Mouse (Mus musculus) ES-E14 (cell line): Measurements from ENCODE around the gene Arhgap40. TPM values are rescaled to one million over a fixed set of nuclear protein-coding genes. Genes with fewer than 3 reads are reported as not detected.

Source experiments
- DNase-seq: peaks from one replicate; pipeline ENCODE4 v3.0.0-alpha.2; 2013; ENCODE audit warnings: low read depth, low spot score
- H3K27ac ChIP-seq: 2 replicates; pipeline ENCODE4 v1.5.1; 2012; ENCODE audit warnings: low read depth, mild to moderate bottlenecking, low read length, moderate library complexity, mixed read lengths; ENCODE audit not compliant: poor library complexity, insufficient read depth, severe bottlenecking
- H3K36me3 ChIP-seq: 2 replicates; pipeline ENCODE4 v1.6.1; 2012; ENCODE audit warnings: mild to moderate bottlenecking, low read length, moderate library complexity, mixed read lengths; ENCODE audit not compliant: control insufficient read depth, poor library complexity, insufficient read depth, severe bottlenecking
- H3K4me1 ChIP-seq, 2 experiments: fragments of 150-350 bp in 1 of 2; sonication (generic) in 1 of 2; 2 replicates each; pipeline ENCODE4 v1.6.1; 2012; ENCODE audit warnings: low read length in 2 of 2, mild to moderate bottlenecking in 1 of 2, mixed read lengths in 1 of 2; ENCODE audit not compliant: control insufficient read depth in 2 of 2, insufficient read depth in 2 of 2, poor library complexity in 1 of 2
- H3K4me3 ChIP-seq, 2 experiments: fragments of 150-350 bp in 1 of 2; sonication (generic) in 1 of 2; 2 replicates each; pipeline ENCODE4 v1.5.1; 2012; ENCODE audit warnings: low read length in 2 of 2, low read depth in 1 of 2, mild to moderate bottlenecking in 1 of 2, mixed read lengths in 1 of 2; ENCODE audit not compliant: insufficient read depth in 1 of 2, poor library complexity in 1 of 2, severe bottlenecking in 1 of 2
- H3K9ac ChIP-seq: 2 replicates; pipeline ENCODE4 v1.6.1; 2012; ENCODE audit warnings: low read depth, mild to moderate bottlenecking, low read length, mixed read lengths; ENCODE audit not compliant: poor library complexity, insufficient read depth, severe bottlenecking
- H3K9me3 ChIP-seq: fragments of 150-350 bp; sonication (generic); 2 replicates; pipeline ENCODE4 v1.6.1; 2012; ENCODE audit warnings: low read depth, mild to moderate bottlenecking, low read length; ENCODE audit not compliant: control insufficient read depth, insufficient read depth
- CHD2 ChIP-seq: IDR thresholded peaks from 2 replicates; pipeline ENCODE4 v1.6.1; 2014; ENCODE audit warnings: mild to moderate bottlenecking, low read depth, low read length, inconsistent platforms
- HCFC1 ChIP-seq: IDR thresholded peaks from 2 replicates; pipeline ENCODE4 v1.6.1; 2012; ENCODE audit warnings: low read length, inconsistent platforms, borderline replicate concordance; ENCODE audit not compliant: insufficient read depth
- MAFK ChIP-seq: IDR thresholded peaks from 2 replicates; pipeline ENCODE4 v1.6.1; 2014; ENCODE audit warnings: mild to moderate bottlenecking, low read depth, low read length, inconsistent platforms; ENCODE audit not compliant: insufficient read depth
- ZC3H11A ChIP-seq: IDR thresholded peaks from 2 replicates; pipeline ENCODE4 v1.6.1; 2012; ENCODE audit warnings: low read depth, mild to moderate bottlenecking, inconsistent platforms, low read length, borderline replicate concordance
- ZNF384 ChIP-seq: IDR thresholded peaks from 2 replicates; pipeline ENCODE4 v1.6.1; 2012; ENCODE audit warnings: low read depth, low read length, inconsistent platforms
- in situ Hi-C, 2 experiments: fragments of 600-800 bp; cut with MboI; formaldehyde crosslinking; loops; one replicate each; pipeline ENCODE4 v1.15.1; 2025; ENCODE audit warnings: low sequenced_read_pairs in 2 of 2, inconsistent platforms in 1 of 2; ENCODE audit not compliant: unreplicated experiment in 2 of 2
- total RNA-seq: library from RNA; depleted of rRNA; stranded (reverse); fragments of 300-350 nt; gene quantifications from 2 replicates; pipeline ENCODE4 v1.2.3, GENCODE M21; 2012; rRNA removed

Arhgap40 gene
- total RNA-seq, 1 experiment, result 0.89 TPM

DNA sequence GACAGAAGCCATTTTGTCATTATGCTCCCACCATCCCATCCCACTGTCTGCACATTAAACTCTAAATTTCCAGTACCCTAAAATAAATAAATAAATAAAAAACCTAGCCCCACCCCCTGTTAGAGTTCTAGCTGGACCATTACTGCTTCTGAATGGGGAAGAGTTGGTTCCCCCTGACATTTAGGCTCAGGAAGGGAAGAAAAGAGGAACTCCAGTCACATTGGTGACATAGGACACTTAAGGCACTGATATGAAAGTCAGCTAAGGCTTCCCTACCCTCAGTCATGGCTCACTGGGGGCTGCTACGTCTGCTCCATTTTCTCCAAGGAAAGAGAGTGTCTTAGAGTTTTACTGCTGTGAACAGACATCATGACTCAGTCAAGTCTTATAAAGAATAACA is 84.2 kb downstream of the Arhgap40 start:
- in situ Hi-C loops, result no loop called here
- Histone ChIP-seq H3K36me3 (no peaks in the 10 kb centered on the region), H3K9ac (no peak overlapping the region), H3K4me1 (peaks cover 0 to 3% of the 10 kb centered on the region in 2 experiments; a peak in 3 of 4 replicates), H3K9me3 (no peaks in the 10 kb centered on the region), H3K4me3 (no peak overlapping the region), H3K27ac (no peak overlapping the region)
- TF ChIP-seq MAFK (no peak), CHD2 (no peak), ZC3H11A (no peak), ZNF384 (no peak), HCFC1 (no peak)
- DNase-seq, result no peak

Other genes with a start within 250 kb of the Arhgap40 start
- gene Lbp, start 206.3 kb upstream of the Arhgap40 start, total RNA-seq, result 0.18 and 0.32 TPM in 2 replicates
- 15.9 and 25.2 TPM in 2 replicates for gene Snhg11, start 137.2 kb upstream of the Arhgap40 start, total RNA-seq
- 20.3 and 23.0 TPM in 2 replicates for gene Ralgapb, start 102.9 kb upstream of the Arhgap40 start, total RNA-seq
- gene Adig, start 10.2 kb upstream of the Arhgap40 start, total RNA-seq, result 0.85 TPM in 1 of 2 replicates, not detected in the other
- gene Slc32a1, start 98.0 kb downstream of the Arhgap40 start, total RNA-seq, result 0.53 and 0.71 TPM in 2 replicates
- 11.5 and 19.3 TPM in 2 replicates for gene Actr5, start 112.1 kb downstream of the Arhgap40 start, total RNA-seq
- 1.1 and 1.2 TPM in 2 replicates for gene Ppp1r16b, start 152.6 kb downstream of the Arhgap40 start, total RNA-seq